Mouse (Mus musculus): ENCODE data around the gene 9530053A07Rik.
"Not testable (repeated sequence)": the region's sequence is repeated elsewhere in the genome, so short reads cannot be mapped to it uniquely, and the experiment has no call there.

9530053A07Rik gene

GRCm38 (mm10) chr7:28129166-28129565 lies at the start of gene 9530053A07Rik:
Gene 9530053A07Rik (plus strand): TSS chr7:28129466.
- DNase-seq (ENCODE audit: low spot score) = no peak

- DNase-seq (ENCODE audit: low spot score) = no peak
These were observed 45.1 kb upstream of the 9530053A07Rik start for GRCm38 (mm10) chr7:28084215-28084614.

GRCm38 (mm10) chr7:28086236-28086635 lies 43.0 kb upstream of the 9530053A07Rik start:
- DNase-seq (ENCODE audit: low spot score) = no peak

- no peak for DNase-seq (ENCODE audit: low spot score)
These were observed 35.7 kb upstream of the 9530053A07Rik start for GRCm38 (mm10) chr7:28093541-28093940.

GRCm38 (mm10) chr7:28099101-28099500 lies 30.2 kb upstream of the 9530053A07Rik start:
- DNase-seq (ENCODE audit: low spot score) = no peak

GRCm38 (mm10) chr7:28100596-28101590 lies 28.4 kb upstream of the 9530053A07Rik start:
- DNase-seq (ENCODE audit: low spot score) = no peak

GRCm38 (mm10) chr7:28102936-28103335 lies 26.3 kb upstream of the 9530053A07Rik start:
- not testable (repeated sequence) for DNase-seq (ENCODE audit: low spot score)

GRCm38 (mm10) chr7:28104670-28105069 lies 24.6 kb upstream of the 9530053A07Rik start:
- DNase-seq (ENCODE audit: low spot score) = no peak

GRCm38 (mm10) chr7:28106241-28106640 lies 23.0 kb upstream of the 9530053A07Rik start:
- no peak for DNase-seq (ENCODE audit: low spot score)

- DNase-seq (ENCODE audit: low spot score) = no peak
These were observed 14.6 kb upstream of the 9530053A07Rik start for GRCm38 (mm10) chr7:28114648-28115047.

- DNase-seq (ENCODE audit: low spot score) = no peak
These were observed 8.3 kb downstream of the 9530053A07Rik start for GRCm38 (mm10) chr7:28137613-28138012.

- peak; percentile 39 for DNase-seq (ENCODE audit: low spot score)
These were observed 19.0 kb downstream of the 9530053A07Rik start for GRCm38 (mm10) chr7:28148263-28148662.

GRCm38 (mm10) chr7:28149841-28150240 lies 20.6 kb downstream of the 9530053A07Rik start:
- DNase-seq (ENCODE audit: low spot score) = no peak

- no peak for DNase-seq (ENCODE audit: low spot score)
These were observed 22.4 kb downstream of the 9530053A07Rik start for GRCm38 (mm10) chr7:28151584-28152221.

- DNase-seq (ENCODE audit: low spot score) = not testable (repeated sequence)
These were observed 24.3 kb downstream of the 9530053A07Rik start for GRCm38 (mm10) chr7:28153595-28153994.

GRCm38 (mm10) chr7:28159292-28159691 lies 30.0 kb downstream of the 9530053A07Rik start:
- no peak for DNase-seq (ENCODE audit: low spot score)

GRCm38 (mm10) chr7:28159893-28160292 lies 30.6 kb downstream of the 9530053A07Rik start:
- no peak for DNase-seq (ENCODE audit: low spot score)

- no peak for DNase-seq (ENCODE audit: low spot score)
These were observed 32.0 kb downstream of the 9530053A07Rik start for GRCm38 (mm10) chr7:28161163-28161749.

GRCm38 (mm10) chr7:28165406-28165805 lies 36.1 kb downstream of the 9530053A07Rik start:
- no peak for DNase-seq (ENCODE audit: low spot score)

GRCm38 (mm10) chr7:28168320-28169115 lies 39.3 kb downstream of the 9530053A07Rik start:
- DNase-seq (ENCODE audit: low spot score) = peak; percentile 28
